Mouse (Mus musculus) forebrain, embryonic 13.5 days (tissue): Measurements from ENCODE around the gene Dram1. TPM values are rescaled to one million over a fixed set of nuclear protein-coding genes. Genes with fewer than 3 reads are reported as not detected.

Experiments used
- ATAC-seq: fragments of 200-750 bp; cut with Nextera tagmentation; 2 replicates; pipeline ENCODE4 v1.8.0; 2017
- H3K27ac ChIP-seq: fragments of 300-500 bp; sonication (generic); 2 replicates; pipeline ENCODE4 v1.5.1; 2015; ENCODE audit warnings: inconsistent platforms, mild to moderate bottlenecking, moderate library complexity
- H3K27me3 ChIP-seq: fragments of 300-500 bp; sonication (generic); 2 replicates; pipeline ENCODE4 v1.6.1; 2015; ENCODE audit warnings: mild to moderate bottlenecking, inconsistent platforms
- H3K36me3 ChIP-seq: fragments of 300-500 bp; sonication (generic); 2 replicates; pipeline ENCODE4 v1.6.1; 2015; ENCODE audit warnings: mild to moderate bottlenecking, inconsistent platforms; ENCODE audit not compliant: poor library complexity, severe bottlenecking
- H3K4me1 ChIP-seq: fragments of 300-500 bp; sonication (generic); 2 replicates; pipeline ENCODE4 v1.6.1; 2015; ENCODE audit warnings: inconsistent platforms
- H3K4me2 ChIP-seq: fragments of 300-500 bp; sonication (generic); 2 replicates; pipeline ENCODE4 v1.6.1; 2015; ENCODE audit warnings: inconsistent platforms, mild to moderate bottlenecking, moderate library complexity
- H3K4me3 ChIP-seq: fragments of 300-500 bp; sonication (generic); 2 replicates; pipeline ENCODE4 v1.5.1; 2015; ENCODE audit warnings: mild to moderate bottlenecking, inconsistent platforms
- H3K9ac ChIP-seq: fragments of 300-500 bp; sonication (generic); 2 replicates; pipeline ENCODE4 v1.6.1; 2015; ENCODE audit warnings: mild to moderate bottlenecking, inconsistent platforms
- H3K9me3 ChIP-seq: fragments of 300-500 bp; sonication (generic); replicated peaks from 2 replicates; pipeline ENCODE4 v1.6.1; 2016; ENCODE audit warnings: inconsistent platforms
- WGBS: fragments of 180-500 bp; shearing (Covaris S2); methylation state at CpG from one replicate; pipeline ENCODE4 v1.1.7; 2015; 5-methylcytosine and 5-hydroxymethylcytosine counted together
- polyA plus RNA-seq: library from polyadenylated mRNA; unstranded; fragments of >200 nt; fragmentation: Nextera tagmentation; extraction: Ambion mirVana; gene quantifications from 2 replicates; pipeline ENCODE4 v1.2.1, GENCODE M21; 2015

Gene Dram1
- polyA plus RNA-seq, 1 experiment from 2014 or later: 0.19 TPM

GRCm38 (mm10) chr10:88340660-88341059, 38.2 kb downstream of the Dram1 start:
- WGBS: 87% methylated on average over 9 of the region's 9 CpGs
- Histone ChIP-seq H3K4me3 (no peak overlapping the region), H3K4me2 (no peak overlapping the region), H3K4me1 (no peaks in the 10 kb centered on the region), H3K9me3 (no peaks in the 10 kb centered on the region; the same call in 1 of the 2 replicates), H3K9ac (no peak overlapping the region), H3K36me3 (no peaks in the 10 kb centered on the region), H3K27me3 (no peaks in the 10 kb centered on the region), H3K27ac (no peak overlapping the region)
- no peak for ATAC-seq

DNA sequence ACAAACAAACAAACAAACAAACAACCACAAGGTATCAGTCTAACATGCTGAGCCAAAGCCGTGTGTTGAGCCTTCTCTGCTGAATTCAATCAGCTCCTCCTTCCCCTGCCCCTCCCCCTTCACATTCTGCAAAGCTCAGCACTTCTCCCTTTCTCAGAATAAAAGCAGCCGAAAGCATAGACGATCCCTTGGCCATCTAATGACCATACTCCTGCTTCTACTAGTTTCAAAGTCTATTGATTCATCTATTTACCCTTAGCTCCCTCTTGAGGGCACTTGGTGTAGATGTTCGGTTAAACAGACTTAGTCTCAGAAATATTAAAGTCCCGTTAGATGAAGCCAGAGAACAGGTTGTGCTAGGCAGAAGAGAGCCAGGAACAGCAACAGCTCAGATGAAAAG, 48.2 kb downstream of the Dram1 start:
- no peak overlapping the region for H3K4me2 ChIP-seq
- H3K9ac ChIP-seq: no peak overlapping the region
- ATAC-seq: no peak
- no peaks in the 10 kb centered on the region for H3K27me3 ChIP-seq
- H3K9me3 ChIP-seq: no peaks in the 10 kb centered on the region
- H3K4me3 ChIP-seq: no peak overlapping the region
- no peak overlapping the region for H3K27ac ChIP-seq
- H3K36me3 ChIP-seq: no peaks in the 10 kb centered on the region
- no peaks in the 10 kb centered on the region for H3K4me1 ChIP-seq
- 25% methylated on average over 5 of the region's 5 CpGs for WGBS

DNA sequence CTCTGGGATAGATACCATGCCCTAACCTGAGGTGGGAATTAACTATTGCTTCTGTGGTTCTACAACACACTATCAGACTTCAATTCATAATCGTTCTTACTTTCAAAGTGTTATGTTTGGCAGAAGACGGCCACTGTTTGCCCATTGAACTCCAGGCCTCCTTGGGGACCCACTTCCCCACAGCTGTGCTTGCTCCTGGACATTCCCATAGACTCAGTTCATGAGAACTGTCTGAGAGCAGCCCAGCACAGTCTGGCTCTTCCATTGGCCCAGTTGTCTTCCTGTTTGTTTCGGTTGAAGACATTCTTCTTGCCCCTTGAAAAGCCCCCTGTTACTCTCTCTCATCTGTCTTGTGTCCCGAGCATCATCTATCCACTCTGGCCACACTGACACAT, 50.8 kb downstream of the Dram1 start:
- Histone ChIP-seq H3K9ac (no peak overlapping the region), H3K9me3 (no peaks in the 10 kb centered on the region), H3K4me1 (no peaks in the 10 kb centered on the region), H3K27ac (no peak overlapping the region), H3K4me3 (no peak overlapping the region), H3K36me3 (no peaks in the 10 kb centered on the region), H3K27me3 (no peaks in the 10 kb centered on the region), H3K4me2 (no peak overlapping the region)
- ATAC-seq: no peak
- 72% methylated on average over 4 of the region's 4 CpGs for WGBS

GRCm38 (mm10) chr10:88327160-88328055, 51.5 kb downstream of the Dram1 start:
- 48% methylated on average over 11 of the region's 11 CpGs for WGBS
- H3K36me3 ChIP-seq: no peaks in the 10 kb centered on the region
- H3K4me2 ChIP-seq: peak overlapping the region; percentile 41
- no peaks in the 10 kb centered on the region for H3K4me1 ChIP-seq
- H3K4me3 ChIP-seq: no peak overlapping the region
- no peaks in the 10 kb centered on the region for H3K9me3 ChIP-seq
- H3K27me3 ChIP-seq: no peaks in the 10 kb centered on the region
- H3K27ac ChIP-seq: no peak overlapping the region
- ATAC-seq: peak; percentile 94
- 0 out of 2 replicates have a peak overlapping the region, but pooled peaks have one; percentile 28 for H3K9ac ChIP-seq

- WGBS: 83% methylated on average over 5 of the region's 5 CpGs
- Histone ChIP-seq H3K4me1 (no peaks in the 10 kb centered on the region), H3K9me3 (no peaks in the 10 kb centered on the region), H3K4me2 (no peak overlapping the region), H3K27me3 (no peaks in the 10 kb centered on the region), H3K4me3 (no peak overlapping the region), H3K36me3 (no peaks in the 10 kb centered on the region), H3K27ac (no peak overlapping the region), H3K9ac (no peak overlapping the region)
- ATAC-seq: no peak
These were observed 57.1 kb downstream of the Dram1 start for GRCm38 (mm10) chr10:88321739-88322138.

- 71% methylated on average over 12 of the region's 12 CpGs for WGBS
- no peak overlapping the region for H3K27ac ChIP-seq
- ATAC-seq: peak; percentile 70
These were observed 58.0 kb downstream of the Dram1 start for GRCm38 (mm10) chr10:88320714-88321416.

DNA sequence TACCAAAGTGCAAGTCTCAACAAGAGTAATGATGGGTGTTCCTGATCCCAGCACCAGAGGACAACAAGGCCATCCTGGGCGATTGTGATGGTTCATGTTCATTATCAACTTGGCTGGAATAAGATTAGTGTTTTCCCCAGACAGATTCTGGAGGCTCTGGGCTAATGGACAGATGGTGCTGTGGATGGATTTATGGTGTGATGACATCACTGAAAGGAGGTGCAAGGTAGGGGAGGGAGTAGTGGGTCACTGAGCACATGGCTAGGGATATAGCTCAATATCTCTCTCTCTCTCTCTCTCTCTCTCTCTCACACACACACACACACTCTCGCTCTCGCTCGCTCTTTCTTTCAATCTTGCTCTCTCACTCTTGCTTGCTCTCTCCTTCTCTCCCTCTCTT, 60.7 kb downstream of the Dram1 start:
- no peak for ATAC-seq
- Histone ChIP-seq H3K27me3 (no peaks in the 10 kb centered on the region), H3K27ac (no peak overlapping the region), H3K9ac (no peak overlapping the region), H3K4me1 (no peaks in the 10 kb centered on the region), H3K9me3 (no peaks in the 10 kb centered on the region), H3K4me2 (no peak overlapping the region), H3K36me3 (no peaks in the 10 kb centered on the region), H3K4me3 (no peak overlapping the region)
- 75% methylated on average over 4 of the region's 4 CpGs for WGBS

More at GRCm38 (mm10) chr10:88320714-88321416, 58.0 kb downstream of the Dram1 start:
- no peaks in the 10 kb centered on the region for H3K27me3 ChIP-seq
- no peak overlapping the region for H3K4me2 ChIP-seq
- no peaks in the 10 kb centered on the region for H3K4me1 ChIP-seq
- no peaks in the 10 kb centered on the region for H3K36me3 ChIP-seq
- H3K4me3 ChIP-seq: no peak overlapping the region
- no peak overlapping the region for H3K9ac ChIP-seq
- H3K9me3 ChIP-seq: no peaks in the 10 kb centered on the region

- H3K36me3 ChIP-seq: no peaks in the 10 kb centered on the region
- H3K27me3 ChIP-seq: no peaks in the 10 kb centered on the region
- H3K4me3 ChIP-seq: no peak overlapping the region
- H3K27ac ChIP-seq: no peak overlapping the region
- no peak overlapping the region for H3K9ac ChIP-seq
- WGBS: 89% methylated on average over 5 of the region's 5 CpGs
- H3K4me1 ChIP-seq: no peaks in the 10 kb centered on the region
- H3K4me2 ChIP-seq: no peak overlapping the region
- ATAC-seq: no peak
- H3K9me3 ChIP-seq: no peaks in the 10 kb centered on the region
These were observed 61.7 kb downstream of the Dram1 start for GRCm38 (mm10) chr10:88317151-88317550.

DNA sequence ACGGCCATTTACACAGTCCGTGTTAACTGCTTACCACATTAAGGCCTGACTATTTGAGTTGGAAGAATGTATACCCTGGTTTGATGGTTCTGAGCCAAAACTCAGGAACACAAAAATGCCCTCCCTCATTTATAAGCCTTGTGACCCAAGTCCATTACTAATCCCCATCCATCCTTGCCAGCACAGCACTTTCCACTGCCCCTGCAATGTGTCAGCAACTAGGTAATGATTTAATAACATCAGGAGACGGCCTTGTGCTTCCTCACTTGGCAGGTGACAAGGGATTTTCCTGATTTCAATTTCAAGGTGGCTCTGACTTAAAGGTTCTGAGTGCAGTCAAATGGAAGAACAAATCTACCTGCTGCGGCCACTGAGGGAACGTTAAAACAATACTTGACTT, 64.0 kb downstream of the Dram1 start:
- no peak overlapping the region for H3K9ac ChIP-seq
- no peak for ATAC-seq
- H3K4me1 ChIP-seq: no peaks in the 10 kb centered on the region
- no peaks in the 10 kb centered on the region for H3K36me3 ChIP-seq
- H3K4me3 ChIP-seq: no peak overlapping the region
- no peaks in the 10 kb centered on the region for H3K9me3 ChIP-seq
- 91% methylated on average over 5 of the region's 5 CpGs for WGBS
- no peaks in the 10 kb centered on the region for H3K27me3 ChIP-seq
- no peak overlapping the region for H3K4me2 ChIP-seq
- no peak overlapping the region for H3K27ac ChIP-seq

DNA sequence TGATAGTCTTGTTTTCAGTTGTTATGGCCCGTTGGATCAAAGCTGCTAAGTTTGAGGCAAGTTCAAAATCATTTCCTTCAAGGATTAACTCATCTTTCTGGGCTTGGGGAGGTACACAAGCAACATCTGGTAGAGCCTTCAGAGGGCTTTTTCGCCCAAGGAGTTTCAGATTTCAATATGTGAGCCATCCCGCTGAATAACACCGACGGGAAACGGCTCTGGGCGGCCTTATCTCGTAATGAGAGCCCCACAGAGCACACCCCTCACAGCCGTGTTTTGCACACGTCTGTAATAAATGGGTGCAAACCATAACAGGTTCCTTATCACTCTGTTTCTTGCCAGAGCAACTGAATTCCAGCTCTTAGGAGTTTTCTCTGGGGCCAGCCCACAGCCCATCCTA, 69.0 kb downstream of the Dram1 start:
- WGBS: 92% methylated on average over 10 of the region's 10 CpGs
- Histone ChIP-seq H3K4me2 (no peak overlapping the region), H3K4me3 (no peak overlapping the region), H3K4me1 (no peaks in the 10 kb centered on the region), H3K27me3 (no peaks in the 10 kb centered on the region), H3K36me3 (no peaks in the 10 kb centered on the region), H3K9me3 (no peaks in the 10 kb centered on the region), H3K9ac (no peak overlapping the region), H3K27ac (no peak overlapping the region)
- ATAC-seq: no peak

GRCm38 (mm10) chr10:88306235-88306634, 72.6 kb downstream of the Dram1 start:
- Histone ChIP-seq H3K4me2 (no peak overlapping the region), H3K9ac (no peak overlapping the region), H3K4me1 (no peaks in the 10 kb centered on the region), H3K4me3 (no peak overlapping the region), H3K27me3 (no peaks in the 10 kb centered on the region), H3K36me3 (no peaks in the 10 kb centered on the region), H3K27ac (no peak overlapping the region), H3K9me3 (no peaks in the 10 kb centered on the region)
- WGBS: 97% methylated on average over 3 of the region's 3 CpGs
- ATAC-seq: no peak

DNA sequence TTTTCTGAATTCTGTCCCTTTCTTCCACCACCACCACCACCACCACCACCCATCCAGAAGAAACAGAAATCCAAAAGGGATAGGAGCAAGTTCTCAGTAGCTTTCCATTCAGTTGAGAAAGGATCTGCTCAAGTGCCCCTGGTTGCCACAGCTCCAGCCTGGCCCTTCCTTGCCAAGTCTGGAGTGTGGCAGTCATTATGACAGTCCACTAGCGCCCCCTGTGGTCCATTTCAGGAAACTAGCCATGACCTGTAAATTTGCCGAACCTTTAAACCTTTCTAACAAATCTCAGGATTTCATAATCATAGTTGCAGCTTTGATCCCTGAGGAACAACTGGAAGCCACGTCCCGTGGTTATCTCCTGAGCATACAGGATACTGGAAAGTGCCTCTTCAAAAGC, 74.6 kb downstream of the Dram1 start:
- Histone ChIP-seq H3K27ac (no peak overlapping the region), H3K27me3 (no peaks in the 10 kb centered on the region), H3K4me3 (no peak overlapping the region), H3K36me3 (no peaks in the 10 kb centered on the region), H3K4me1 (no peaks in the 10 kb centered on the region), H3K9ac (no peak overlapping the region), H3K4me2 (no peak overlapping the region), H3K9me3 (peaks cover 3% of the 10 kb centered on the region; the same call in 1 of the 2 replicates)
- peak; percentile 71 for ATAC-seq
- 13% methylated on average over 4 of the region's 4 CpGs for WGBS
